Mouse (Mus musculus): ENCODE data around the gene Arhgef12. TPM values are rescaled to one million over a fixed set of nuclear protein-coding genes. Genes with fewer than 3 reads are reported as not detected.
"Not testable (repeated sequence)": the region's sequence is repeated elsewhere in the genome, so short reads cannot be mapped to it uniquely, and the experiment has no call there.

The Arhgef12 gene
- polyA plus RNA-seq, 1 experiment, result 6.9 TPM

- H3K36me3 ChIP-seq (ENCODE audit: control insufficient read depth, insufficient read depth, low read length), result peaks cover 2% of the 10 kb centered on the region; the same call in 1 of the 2 replicates
- TF ChIP-seq POLR2A (IDR thresholded peaks at IDR 0.05; ENCODE audit: control insufficient read depth, low read depth, low read length) (no peak), CTCF (IDR thresholded peaks at IDR 0.05; ENCODE audit: control insufficient read depth, insufficient read depth, insufficient replicate concordance, low read depth, low read length) (no peak)
- no peak overlapping the region for H3K27ac ChIP-seq (ENCODE audit: control insufficient read depth, insufficient read depth, low read depth, low read length)
- H3K4me3 ChIP-seq (ENCODE audit: control insufficient read depth, low read depth, low read length), result no peak overlapping the region
- no peaks in the 10 kb centered on the region for H3K4me1 ChIP-seq (ENCODE audit: control insufficient read depth, insufficient read depth, low read length)
- H3K27me3 ChIP-seq (ENCODE audit: control insufficient read depth, insufficient read depth, low read length), result no peaks in the 10 kb centered on the region
These were observed 138.0 kb downstream of the Arhgef12 start for GRCm38 (mm10) chr9:42968894-42969521.

- no peaks in the 10 kb centered on the region for H3K4me1 ChIP-seq (ENCODE audit: control insufficient read depth, insufficient read depth, low read length)
- no peak overlapping the region for H3K27ac ChIP-seq (ENCODE audit: control insufficient read depth, insufficient read depth, low read depth, low read length)
- H3K27me3 ChIP-seq (ENCODE audit: control insufficient read depth, insufficient read depth, low read length), result no peaks in the 10 kb centered on the region
- peaks cover 2% of the 10 kb centered on the region; the same call in 1 of the 2 replicates for H3K36me3 ChIP-seq (ENCODE audit: control insufficient read depth, insufficient read depth, low read length)
- TF ChIP-seq CTCF (IDR thresholded peaks at IDR 0.05; ENCODE audit: control insufficient read depth, insufficient read depth, insufficient replicate concordance, low read depth, low read length), result no peak
- no peak for TF ChIP-seq POLR2A (IDR thresholded peaks at IDR 0.05; ENCODE audit: control insufficient read depth, low read depth, low read length)
- no peak overlapping the region for H3K4me3 ChIP-seq (ENCODE audit: control insufficient read depth, low read depth, low read length)
These were observed 139.3 kb downstream of the Arhgef12 start for GRCm38 (mm10) chr9:42967731-42968130.

GRCm38 (mm10) chr9:42964809-42965208 is 142.2 kb downstream of the Arhgef12 start:
- not testable (repeated sequence) for H3K27ac ChIP-seq (ENCODE audit: control insufficient read depth, insufficient read depth, low read depth, low read length); H3K4me1 ChIP-seq (ENCODE audit: control insufficient read depth, insufficient read depth, low read length); H3K4me3 ChIP-seq (ENCODE audit: control insufficient read depth, low read depth, low read length); H3K27me3 ChIP-seq (ENCODE audit: control insufficient read depth, insufficient read depth, low read length); H3K36me3 ChIP-seq (ENCODE audit: control insufficient read depth, insufficient read depth, low read length)

- no peaks in the 10 kb centered on the region for H3K4me1 ChIP-seq (ENCODE audit: control insufficient read depth, insufficient read depth, low read length)
- H3K27me3 ChIP-seq (ENCODE audit: control insufficient read depth, insufficient read depth, low read length), result no peaks in the 10 kb centered on the region
- H3K27ac ChIP-seq (ENCODE audit: control insufficient read depth, insufficient read depth, low read depth, low read length), result no peak overlapping the region
- no peaks in the 10 kb centered on the region for H3K36me3 ChIP-seq (ENCODE audit: control insufficient read depth, insufficient read depth, low read length)
- TF ChIP-seq CTCF (IDR thresholded peaks at IDR 0.05; ENCODE audit: control insufficient read depth, insufficient read depth, insufficient replicate concordance, low read depth, low read length) (no peak), POLR2A (IDR thresholded peaks at IDR 0.05; ENCODE audit: control insufficient read depth, low read depth, low read length) (no peak)
- no peak overlapping the region for H3K4me3 ChIP-seq (ENCODE audit: control insufficient read depth, low read depth, low read length)
These were observed 142.7 kb downstream of the Arhgef12 start for GRCm38 (mm10) chr9:42964366-42964765.

- H3K36me3 ChIP-seq (ENCODE audit: control insufficient read depth, insufficient read depth, low read length), result no peaks in the 10 kb centered on the region
- no peak overlapping the region for H3K27ac ChIP-seq (ENCODE audit: control insufficient read depth, insufficient read depth, low read depth, low read length)
- no peak for TF ChIP-seq POLR2A (IDR thresholded peaks at IDR 0.05; ENCODE audit: control insufficient read depth, low read depth, low read length)
- TF ChIP-seq CTCF (IDR thresholded peaks at IDR 0.05; ENCODE audit: control insufficient read depth, insufficient read depth, insufficient replicate concordance, low read depth, low read length), result no peak
- H3K27me3 ChIP-seq (ENCODE audit: control insufficient read depth, insufficient read depth, low read length), result no peaks in the 10 kb centered on the region
- H3K4me3 ChIP-seq (ENCODE audit: control insufficient read depth, low read depth, low read length), result no peak overlapping the region
- no peaks in the 10 kb centered on the region for H3K4me1 ChIP-seq (ENCODE audit: control insufficient read depth, insufficient read depth, low read length)
These were observed 144.5 kb downstream of the Arhgef12 start for GRCm38 (mm10) chr9:42962506-42962905.

GRCm38 (mm10) chr9:42958401-42958800 is 148.6 kb downstream of the Arhgef12 start:
- TF ChIP-seq CTCF (IDR thresholded peaks at IDR 0.05; ENCODE audit: control insufficient read depth, insufficient read depth, insufficient replicate concordance, low read depth, low read length), result no peak
- no peak for TF ChIP-seq POLR2A (IDR thresholded peaks at IDR 0.05; ENCODE audit: control insufficient read depth, low read depth, low read length)
- H3K4me3 ChIP-seq (ENCODE audit: control insufficient read depth, low read depth, low read length), result no peak overlapping the region
- H3K27me3 ChIP-seq (ENCODE audit: control insufficient read depth, insufficient read depth, low read length), result no peaks in the 10 kb centered on the region
- no peak overlapping the region for H3K27ac ChIP-seq (ENCODE audit: control insufficient read depth, insufficient read depth, low read depth, low read length)
- H3K36me3 ChIP-seq (ENCODE audit: control insufficient read depth, insufficient read depth, low read length), result no peaks in the 10 kb centered on the region
- H3K4me1 ChIP-seq (ENCODE audit: control insufficient read depth, insufficient read depth, low read length), result no peaks in the 10 kb centered on the region

GRCm38 (mm10) chr9:42948381-42948780 is 158.7 kb downstream of the Arhgef12 start:
- Histone ChIP-seq H3K4me3 (ENCODE audit: control insufficient read depth, low read depth, low read length) (no peak overlapping the region), H3K36me3 (ENCODE audit: control insufficient read depth, insufficient read depth, low read length) (no peaks in the 10 kb centered on the region), H3K27ac (ENCODE audit: control insufficient read depth, insufficient read depth, low read depth, low read length) (no peak overlapping the region), H3K27me3 (ENCODE audit: control insufficient read depth, insufficient read depth, low read length) (peaks cover 6% of the 10 kb centered on the region), H3K4me1 (ENCODE audit: control insufficient read depth, insufficient read depth, low read length) (peaks cover 8% of the 10 kb centered on the region)
- TF ChIP-seq CTCF (IDR thresholded peaks at IDR 0.05; ENCODE audit: control insufficient read depth, insufficient read depth, insufficient replicate concordance, low read depth, low read length) (no peak), POLR2A (IDR thresholded peaks at IDR 0.05; ENCODE audit: control insufficient read depth, low read depth, low read length) (no peak)

GRCm38 (mm10) chr9:42945174-42945573 is 161.9 kb downstream of the Arhgef12 start:
- peaks cover 11% of the 10 kb centered on the region for H3K4me1 ChIP-seq (ENCODE audit: control insufficient read depth, insufficient read depth, low read length)
- no peak overlapping the region for H3K27ac ChIP-seq (ENCODE audit: control insufficient read depth, insufficient read depth, low read depth, low read length)
- H3K4me3 ChIP-seq (ENCODE audit: control insufficient read depth, low read depth, low read length), result no peak overlapping the region
- H3K27me3 ChIP-seq (ENCODE audit: control insufficient read depth, insufficient read depth, low read length), result peaks cover 6% of the 10 kb centered on the region
- no peak for TF ChIP-seq POLR2A (IDR thresholded peaks at IDR 0.05; ENCODE audit: control insufficient read depth, low read depth, low read length)
- no peak for TF ChIP-seq CTCF (IDR thresholded peaks at IDR 0.05; ENCODE audit: control insufficient read depth, insufficient read depth, insufficient replicate concordance, low read depth, low read length)
- no peaks in the 10 kb centered on the region for H3K36me3 ChIP-seq (ENCODE audit: control insufficient read depth, insufficient read depth, low read length)
